Mouse (Mus musculus): ENCODE data around the gene Ddx27.

Ddx27 gene

GRCm38 (mm10) chr2:167030507-167030906 lies 15.5 kb downstream of the Ddx27 start:
- DNase-seq = no peak

GRCm38 (mm10) chr2:167037710-167038109 lies 22.7 kb downstream of the Ddx27 start:
- DNase-seq = no peak

GRCm38 (mm10) chr2:167038297-167038696 lies 23.3 kb downstream of the Ddx27 start:
- DNase-seq = no peak

- DNase-seq = no peak
Measured at GRCm38 (mm10) chr2:167038716-167039115, 23.7 kb downstream of the Ddx27 start.

GRCm38 (mm10) chr2:167039386-167039785 lies 24.4 kb downstream of the Ddx27 start:
- DNase-seq = no peak

- no peak for DNase-seq
Measured at GRCm38 (mm10) chr2:167043400-167044121, 28.6 kb downstream of the Ddx27 start.

GRCm38 (mm10) chr2:167048223-167048622 lies 33.2 kb downstream of the Ddx27 start:
- DNase-seq = no peak

- no peak for DNase-seq
Measured at GRCm38 (mm10) chr2:167048698-167049358, 33.8 kb downstream of the Ddx27 start.

GRCm38 (mm10) chr2:167053127-167053844 lies 38.3 kb downstream of the Ddx27 start:
- no peak for DNase-seq

GRCm38 (mm10) chr2:167055386-167055785 lies 40.4 kb downstream of the Ddx27 start:
- no peak for DNase-seq

- no peak for DNase-seq
Measured at GRCm38 (mm10) chr2:167056210-167056941, 41.4 kb downstream of the Ddx27 start.

GRCm38 (mm10) chr2:167056942-167057323 lies 41.9 kb downstream of the Ddx27 start:
- no peak for DNase-seq

GRCm38 (mm10) chr2:167058201-167058600 lies 43.2 kb downstream of the Ddx27 start:
- DNase-seq = no peak

- no peak for DNase-seq
Measured at GRCm38 (mm10) chr2:167058814-167059387, 43.9 kb downstream of the Ddx27 start.

- DNase-seq = no peak
Measured at GRCm38 (mm10) chr2:167059536-167059935, 44.5 kb downstream of the Ddx27 start.

- DNase-seq = no peak
Measured at GRCm38 (mm10) chr2:167059960-167060359, 45.0 kb downstream of the Ddx27 start.

GRCm38 (mm10) chr2:167060360-167060759 lies 45.4 kb downstream of the Ddx27 start:
- DNase-seq = no peak

- DNase-seq = no peak
Measured at GRCm38 (mm10) chr2:167060761-167061160, 45.8 kb downstream of the Ddx27 start.

- peak; percentile 31 for DNase-seq
Measured at GRCm38 (mm10) chr2:167061381-167062034, 46.5 kb downstream of the Ddx27 start.

GRCm38 (mm10) chr2:167062497-167062911 lies 47.5 kb downstream of the Ddx27 start:
- DNase-seq = peak; percentile 96

- DNase-seq = peak; percentile 97
Measured at GRCm38 (mm10) chr2:167062965-167063880, 48.2 kb downstream of the Ddx27 start, which contains the start of gene Znfx1. TSS of gene Znfx1 (minus strand) at chr2:167063015.

Measured in thymus, postnatal 14 days (tissue).